Comparison of ENCODE assay signal across 22 mouse cellular contexts in genomic region chr7:46077675-46078074, GRCm38 (mm10). TPM values are rescaled to one million over a fixed set of nuclear protein-coding genes. Genes with fewer than 3 reads are reported as not detected.
DNase-seq lines count a peak whose midpoint lies in the region; ATAC-seq and TF ChIP-seq lines count a peak whose summit lies in the region.
"Had no signal": no experiment of that assay in that cellular context is flagged by ENCODE, and none has a peak within 500 bp of the region (broad histone marks: within the 10 kb centered on the region; RNA-seq: fewer than 3 reads in every experiment).

No protein-coding gene starts in this region.

- H3K27ac ChIP-seq in forebrain, embryonic 13.5 days, result no peak overlapping the region
- H3K27ac ChIP-seq in forebrain, embryonic 11.5 days (ENCODE audit: low read depth, low read length), result no peak overlapping the region
- H3K27ac ChIP-seq in forebrain, embryonic 16.5 days (ENCODE audit: low read length), result no peak overlapping the region
- H3K27ac ChIP-seq: heart, adult 2 months; kidney, postnatal 0 days; limb, embryonic 13.5 days; liver, embryonic 12.5 days; midbrain, embryonic 12.5 days; stomach, postnatal 0 days had no signal

- H3K4me3 ChIP-seq in forebrain, embryonic 13.5 days, result no peak overlapping the region
- no peak overlapping the region for H3K4me3 ChIP-seq in forebrain, embryonic 11.5 days (ENCODE audit: low read depth, low read length)
- no peak overlapping the region for H3K4me3 ChIP-seq in forebrain, embryonic 16.5 days (replicated peaks; ENCODE audit: low read length)
- H3K4me3 ChIP-seq: heart, adult 2 months; limb, embryonic 13.5 days; liver, embryonic 12.5 days; midbrain, embryonic 12.5 days had no signal

- ATAC-seq in forebrain, embryonic 13.5 days, result peak; percentile 78
- no peak for ATAC-seq in forebrain, embryonic 11.5 days (replicated peaks; ENCODE audit: low FRiP score)
- ATAC-seq in forebrain, embryonic 16.5 days, result peak; percentile 87
- ATAC-seq: liver, embryonic 12.5 days had no signal

- no peak for TF ChIP-seq POLR2A in brain, embryonic 14.5 days (IDR thresholded peaks at IDR 0.05; ENCODE audit: borderline replicate concordance, extremely low read depth, insufficient read depth, insufficient read length, poor library complexity, severe bottlenecking)

- peaks cover 96% of the 10 kb centered on the region for H3K36me3 ChIP-seq in forebrain, embryonic 13.5 days (ENCODE audit: poor library complexity, severe bottlenecking)
- H3K36me3 ChIP-seq in forebrain, embryonic 11.5 days (ENCODE audit: control insufficient read depth, insufficient read depth, low read length), result no peaks in the 10 kb centered on the region; the same call in 1 of the 2 replicates
- peaks cover 20% of the 10 kb centered on the region for H3K36me3 ChIP-seq in forebrain, embryonic 16.5 days (ENCODE audit: control insufficient read depth, insufficient read depth)

- intact Hi-C loops in left cerebral cortex, postnatal 4 days (cut with DNase I), result no loop called here

- H3K27me3 ChIP-seq in forebrain, embryonic 13.5 days, result no peaks in the 10 kb centered on the region
- H3K27me3 ChIP-seq in forebrain, embryonic 11.5 days (ENCODE audit: control insufficient read depth, insufficient read depth, low read length), result no peaks in the 10 kb centered on the region
- H3K27me3 ChIP-seq in forebrain, embryonic 16.5 days (replicated peaks; ENCODE audit: control insufficient read depth, insufficient read depth, low read length), result no peaks in the 10 kb centered on the region
- H3K27me3 ChIP-seq: limb, embryonic 13.5 days; liver, embryonic 12.5 days; midbrain, embryonic 12.5 days had no signal

- 0 out of 2 replicates have a peak, but pooled peaks have one; percentile 7 for TF ChIP-seq CTCF in brain, embryonic 14.5 days (IDR thresholded peaks at IDR 0.05; ENCODE audit: borderline replicate concordance, extremely low read depth, insufficient read depth, insufficient read length)

- no peak overlapping the region for H3K9ac ChIP-seq in forebrain, embryonic 13.5 days
- H3K9ac ChIP-seq in forebrain, embryonic 11.5 days (ENCODE audit: low read length), result no peak overlapping the region
- H3K9ac ChIP-seq in forebrain, embryonic 16.5 days (replicated peaks; ENCODE audit: low read depth, low read length), result no peak overlapping the region
- H3K9ac ChIP-seq: limb, embryonic 13.5 days; liver, embryonic 12.5 days; midbrain, embryonic 12.5 days had no signal

- no peak for DNase-seq in forebrain, embryonic 11.5 days (ENCODE audit: low spot score)
- peak; percentile 38 for DNase-seq in left cerebral cortex, postnatal 4 days
- no peak for DNase-seq in left cerebral cortex, adult 8-10 months (ENCODE audit: low spot score in 2 of 2)
- DNase-seq in brain, embryonic 14.5 days (ENCODE audit: low read depth), result peak; percentile 86
- no peak for DNase-seq in thymus, postnatal 4 days
- DNase-seq: adrenal gland, postnatal 25 days; cerebellum, adult 9-10 months; gastrocnemius, postnatal 25 days; heart, adult 2 months; lung, adult 18-20 months; lung, postnatal 10 days; right cerebral cortex, postnatal 14 days; thymus, adult 2 months had no signal

- H3K9me3 ChIP-seq in forebrain, embryonic 13.5 days (replicated peaks), result no peaks in the 10 kb centered on the region
- H3K9me3 ChIP-seq in forebrain, embryonic 11.5 days (ENCODE audit: control insufficient read depth, low read length), result no peaks in the 10 kb centered on the region
- H3K9me3 ChIP-seq in forebrain, embryonic 16.5 days (ENCODE audit: control insufficient read depth, low read length), result no peaks in the 10 kb centered on the region
- H3K9me3 ChIP-seq: limb, embryonic 13.5 days; liver, embryonic 12.5 days; midbrain, embryonic 12.5 days had no signal

- H3K4me2 ChIP-seq in forebrain, embryonic 13.5 days, result no peak overlapping the region
- H3K4me2 ChIP-seq in forebrain, embryonic 11.5 days (ENCODE audit: low read depth, low read length, severe bottlenecking), result no peak overlapping the region
- H3K4me2 ChIP-seq in forebrain, embryonic 16.5 days (ENCODE audit: low read length), result no peak overlapping the region
- H3K4me2 ChIP-seq: limb, embryonic 13.5 days; liver, embryonic 12.5 days; midbrain, embryonic 12.5 days had no signal

- 67% methylated on average over 12 of the region's 12 CpGs for WGBS in forebrain, embryonic 13.5 days
- WGBS in forebrain, embryonic 11.5 days, result 88% methylated on average over 12 of the region's 12 CpGs
- 51% methylated on average over 12 of the region's 12 CpGs for WGBS in forebrain, embryonic 16.5 days

- H3K4me1 ChIP-seq in forebrain, embryonic 13.5 days, result peaks cover 9% of the 10 kb centered on the region; the same call in 1 of the 2 replicates
- H3K4me1 ChIP-seq in forebrain, embryonic 11.5 days (replicated peaks; ENCODE audit: control insufficient read depth, insufficient read depth, low read length), result no peaks in the 10 kb centered on the region
- H3K4me1 ChIP-seq in forebrain, embryonic 16.5 days (replicated peaks; ENCODE audit: control insufficient read depth, insufficient read depth, low read length), result peaks cover 4% of the 10 kb centered on the region; the same call in 1 of the 2 replicates
- H3K4me1 ChIP-seq: limb, embryonic 13.5 days; liver, embryonic 12.5 days; midbrain, embryonic 12.5 days had no signal

RNA-seq across cellular contexts. Expression of gene Kcnj11, which starts 22.9 kb away (rescaled TPM):
- 1.1 and 2.6 TPM in 2 replicates for polyA plus RNA-seq in forebrain, embryonic 13.5 days (2015; fragmentation: Nextera tagmentation; extraction: Ambion mirVana)
- 0.20 and 0.48 TPM in 2 replicates for polyA plus RNA-seq in forebrain, embryonic 11.5 days (2014; fragmentation: Nextera tagmentation; extraction: Ambion mirVana)
- 10 to 100 TPM; 11.8 to 12.8 TPM for total RNA-seq in left cerebral cortex, postnatal 4 days (2021)
- total RNA-seq in left cerebral cortex, adult 8-10 months (2022), result 10 to 100 TPM; 38.1 to 45.7 (median 42.5) TPM
- polyA plus RNA-seq in brain, embryonic 14.5 days (2012; rRNA removed), result 15.0 and 22.7 TPM in 2 replicates
- 5.7 and 6.0 TPM in 2 replicates for polyA plus RNA-seq in forebrain, embryonic 16.5 days (2015; fragmentation: Nextera tagmentation; extraction: Ambion mirVana)
- polyA plus RNA-seq: liver, embryonic 12.5 days had no signal

RNA-seq across cellular contexts. Expression of gene Nomo1, which starts 44.2 kb away (rescaled TPM):
- polyA plus RNA-seq in forebrain, embryonic 13.5 days (2015; fragmentation: Nextera tagmentation; extraction: Ambion mirVana), result 30.7 and 32.3 TPM in 2 replicates
- polyA plus RNA-seq in forebrain, embryonic 11.5 days (2014; fragmentation: Nextera tagmentation; extraction: Ambion mirVana), result 20.2 TPM in 2 replicates
- 10 to 100 TPM; 83.3 to 92.5 TPM for total RNA-seq in left cerebral cortex, postnatal 4 days (2021)
- 100 to 1,000 TPM; 100 to 108 (median 103) TPM for total RNA-seq in left cerebral cortex, adult 8-10 months (2022)
- 38.5 and 52.6 TPM in 2 replicates for polyA plus RNA-seq in brain, embryonic 14.5 days (2012; rRNA removed)
- 46.0 and 47.1 TPM in 2 replicates for polyA plus RNA-seq in forebrain, embryonic 16.5 days (2015; fragmentation: Nextera tagmentation; extraction: Ambion mirVana)

RNA-seq across cellular contexts. Expression of gene Abcc6, which starts 47.6 kb away (rescaled TPM):
- polyA plus RNA-seq in forebrain, embryonic 13.5 days (2015; fragmentation: Nextera tagmentation; extraction: Ambion mirVana), result 0.13 and 0.28 TPM in 2 replicates
- polyA plus RNA-seq in forebrain, embryonic 11.5 days (2014; fragmentation: Nextera tagmentation; extraction: Ambion mirVana), result 0.15 and 0.20 TPM in 2 replicates
- 1 to 10 TPM; 2.1 to 3.0 TPM for total RNA-seq in left cerebral cortex, postnatal 4 days (2021)
- total RNA-seq in left cerebral cortex, adult 8-10 months (2022), result 1 to 10 TPM; 1.9 to 2.5 (median 2.3) TPM
- 1.2 and 1.4 TPM in 2 replicates for polyA plus RNA-seq in brain, embryonic 14.5 days (2012; rRNA removed)
- polyA plus RNA-seq in forebrain, embryonic 16.5 days (2015; fragmentation: Nextera tagmentation; extraction: Ambion mirVana), result 0.47 and 0.86 TPM in 2 replicates
- total RNA-seq: gastrocnemius, postnatal 25 days; heart, adult 2 months; heart, postnatal 25 days had no signal
- polyA plus RNA-seq: heart, embryonic 14.5 days had no signal

Comparison
In these comparisons a context has a peak if more than half of its experiments do, and no peak if none do; other contexts are left out.
1. DNase-seq: peak in left cerebral cortex, postnatal 4 days (single experiment) and brain, embryonic 14.5 days (single experiment); none in forebrain, embryonic 11.5 days (single experiment), left cerebral cortex, adult 8-10 months (0 of 2) and thymus, postnatal 4 days (single experiment).